Mouse (Mus musculus) myocyte (in vitro differentiated cells): Measurements from ENCODE around the gene Gm6993.

ENCODE experiments used
- CEBPB ChIP-seq: IDR thresholded peaks from 2 replicates; pipeline ENCODE4 v1.6.1; 2011; ENCODE audit warnings: mild to moderate bottlenecking, moderate library complexity; ENCODE audit not compliant: poor library complexity, insufficient read depth, severe bottlenecking
- E2F4 ChIP-seq: IDR thresholded peaks from one replicate; pipeline ENCODE4 v1.6.1; 2011; ENCODE audit warnings: mild to moderate bottlenecking, control low read depth, moderate library complexity; ENCODE audit not compliant: insufficient read depth
- MAX ChIP-seq: IDR thresholded peaks from one replicate; pipeline ENCODE4 v1.6.1; 2011; ENCODE audit warnings: low read depth, mild to moderate bottlenecking, control low read depth
- MYOD1 ChIP-seq, 3 experiments: IDR thresholded peaks; one replicate each; pipeline ENCODE4 v1.6.1; 2011; ENCODE audit warnings: control low read depth in 2 of 3, low read depth in 2 of 3, mild to moderate bottlenecking in 2 of 3, moderate library complexity in 1 of 3; ENCODE audit not compliant: insufficient read length in 2 of 3, control insufficient read depth in 1 of 3
- MYOG ChIP-seq, 3 experiments: IDR thresholded peaks; one replicate each; pipeline ENCODE4 v1.6.1; 2011; ENCODE audit warnings: control low read depth in 2 of 3, low read depth in 2 of 3, mild to moderate bottlenecking in 2 of 3; ENCODE audit not compliant: insufficient read length in 2 of 3, control insufficient read depth in 1 of 3, insufficient read depth in 1 of 3
- POLR2A ChIP-seq: IDR thresholded peaks from one replicate; pipeline ENCODE4 v1.6.1; 2011; ENCODE audit warnings: low read depth, mild to moderate bottlenecking, control low read depth, moderate library complexity; ENCODE audit not compliant: insufficient read length
- POLR2AphosphoS2 ChIP-seq: IDR thresholded peaks from one replicate; pipeline ENCODE4 v1.6.1; 2011; ENCODE audit warnings: low read depth, control low read depth; ENCODE audit not compliant: insufficient read length
- REST ChIP-seq: IDR thresholded peaks from one replicate; pipeline ENCODE4 v1.6.1; 2011; ENCODE audit warnings: mild to moderate bottlenecking, control low read depth, moderate library complexity; ENCODE audit not compliant: insufficient read depth, insufficient read length
- TCF12 ChIP-seq: IDR thresholded peaks from one replicate; pipeline ENCODE4 v1.6.1; 2011; ENCODE audit warnings: mild to moderate bottlenecking, control low read depth; ENCODE audit not compliant: poor library complexity, insufficient read depth, severe bottlenecking
- TCF3 ChIP-seq: IDR thresholded peaks from one replicate; pipeline ENCODE4 v1.6.1; 2011; ENCODE audit warnings: low read depth, control low read depth; ENCODE audit not compliant: insufficient read length
- USF1 ChIP-seq: IDR thresholded peaks from one replicate; pipeline ENCODE4 v1.6.1; 2011; ENCODE audit warnings: low read depth, mild to moderate bottlenecking, control low read depth, moderate library complexity

DNA sequence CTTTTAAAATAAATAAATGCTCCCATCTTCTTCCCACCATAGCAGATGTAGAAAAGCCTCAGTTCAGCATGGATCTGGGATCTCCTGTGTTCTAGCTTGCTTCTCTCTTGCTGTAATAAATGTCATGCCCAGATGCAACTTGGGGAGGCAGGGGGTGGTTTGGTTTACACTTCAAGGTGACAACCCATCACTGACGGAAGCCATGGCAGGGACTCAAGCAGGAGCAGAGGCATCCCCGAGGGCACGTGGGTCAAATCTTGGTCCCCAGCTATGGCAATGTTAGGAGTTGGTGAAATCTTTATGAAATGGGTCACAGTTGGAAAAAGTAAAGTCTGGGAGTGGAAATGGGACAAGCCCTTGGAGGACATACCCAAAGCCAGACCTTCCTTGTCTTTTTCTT, 4.1 kb downstream of the Gm6993 start:
- TF ChIP-seq POLR2A, result no peak
- TF ChIP-seq MYOD1 (IDR thresholded peaks at IDR 0.05; ENCODE audit: control insufficient read depth in 1 of 3, insufficient read length in 2 of 3, low read depth in 2 of 3), result no peak
- TF ChIP-seq USF1, result no peak
- TF ChIP-seq POLR2AphosphoS2, result no peak
- TF ChIP-seq TCF12, result no peak
- TF ChIP-seq MYOG (IDR thresholded peaks at IDR 0.05; ENCODE audit: control insufficient read depth in 1 of 3, insufficient read depth in 1 of 3, insufficient read length in 2 of 3, low read depth in 2 of 3), result no peak
- no peak for TF ChIP-seq E2F4
- TF ChIP-seq CEBPB, result no peak
- TF ChIP-seq TCF3, result no peak
- TF ChIP-seq MAX, result no peak
- no peak for TF ChIP-seq REST
